Mouse (Mus musculus): ENCODE measurements around the gene Slc6a4. TPM values are rescaled to one million over a fixed set of nuclear protein-coding genes. Genes with fewer than 3 reads are reported as not detected.
"Not testable (repeated sequence)": the region's sequence is repeated elsewhere in the genome, so short reads cannot be mapped to it uniquely, and the experiment has no call there.

The Slc6a4 gene
- polyA plus RNA-seq, 1 experiment = 0.87 TPM

- DNase-seq (ENCODE audit: low spot score) = no peak
Measured at GRCm38 (mm10) chr11:77018046-77018445, 19.6 kb downstream of the Slc6a4 start.

GRCm38 (mm10) chr11:77019539-77019938 is 21.1 kb downstream of the Slc6a4 start:
- no peak for DNase-seq (ENCODE audit: low spot score)

- no peak for DNase-seq (ENCODE audit: low spot score)
Measured at GRCm38 (mm10) chr11:77021749-77022396, 23.5 kb downstream of the Slc6a4 start.

- DNase-seq (ENCODE audit: low spot score) = no peak
Measured at GRCm38 (mm10) chr11:77026559-77026958, 28.2 kb downstream of the Slc6a4 start.

GRCm38 (mm10) chr11:77028157-77028556 is 29.8 kb downstream of the Slc6a4 start:
- no peak for DNase-seq (ENCODE audit: low spot score)

GRCm38 (mm10) chr11:77031151-77031934 is 32.9 kb downstream of the Slc6a4 start:
- no peak for DNase-seq (ENCODE audit: low spot score)

- no peak for DNase-seq (ENCODE audit: low spot score)
Measured at GRCm38 (mm10) chr11:77041891-77042290, 43.5 kb downstream of the Slc6a4 start.

GRCm38 (mm10) chr11:77042816-77043215 is 44.4 kb downstream of the Slc6a4 start:
- DNase-seq (ENCODE audit: low spot score) = no peak

GRCm38 (mm10) chr11:77061951-77062350 is 63.5 kb downstream of the Slc6a4 start:
- DNase-seq (ENCODE audit: low spot score) = no peak

GRCm38 (mm10) chr11:77063406-77063805 is 65.0 kb downstream of the Slc6a4 start:
- no peak for DNase-seq (ENCODE audit: low spot score)

- DNase-seq (ENCODE audit: low spot score) = no peak
Measured at GRCm38 (mm10) chr11:77068825-77069224, 70.4 kb downstream of the Slc6a4 start.

GRCm38 (mm10) chr11:77070721-77071120 is 72.3 kb downstream of the Slc6a4 start:
- no peak for DNase-seq (ENCODE audit: low spot score)

GRCm38 (mm10) chr11:77077331-77077730 is 78.9 kb downstream of the Slc6a4 start:
- DNase-seq (ENCODE audit: low spot score) = not testable (repeated sequence)

- DNase-seq (ENCODE audit: low spot score) = peak; percentile 25
Measured at GRCm38 (mm10) chr11:77077792-77078191, 79.4 kb downstream of the Slc6a4 start.

- peak; percentile 84 for DNase-seq (ENCODE audit: low spot score)
Measured at GRCm38 (mm10) chr11:77078273-77079134, 80.1 kb downstream of the Slc6a4 start, which contains the start of gene Nsrp1. Gene Nsrp1 (minus strand): TSS chr11:77078435.

- DNase-seq (ENCODE audit: low spot score) = no peak
Measured at GRCm38 (mm10) chr11:77079361-77079760, 81.0 kb downstream of the Slc6a4 start.

Other genes with a start within 250 kb of the Slc6a4 start
- gene Gosr1, start 235.0 kb upstream of the Slc6a4 start, polyA plus RNA-seq (2012; rRNA removed) = 22.4 and 24.0 TPM in 2 replicates
- 36.3 and 41.4 TPM in 2 replicates for gene Cpd, start 151.6 kb upstream of the Slc6a4 start, polyA plus RNA-seq (2012; rRNA removed)
- 0.74 and 0.93 TPM in 2 replicates for gene Tmigd1, start 96.4 kb upstream of the Slc6a4 start, polyA plus RNA-seq (2012; rRNA removed)
- 25.8 and 34.6 TPM in 2 replicates for gene Blmh, start 73.8 kb upstream of the Slc6a4 start, polyA plus RNA-seq (2012; rRNA removed)
- 6.6 and 12.4 TPM in 2 replicates for gene Nsrp1, start 79.8 kb downstream of the Slc6a4 start, polyA plus RNA-seq (2012; rRNA removed)
- gene Efcab5, start 190.4 kb downstream of the Slc6a4 start, polyA plus RNA-seq (2012; rRNA removed) = 0.19 and 0.21 TPM in 2 replicates
- 11.7 and 12.2 TPM in 2 replicates for gene Ssh2, start 217.7 kb downstream of the Slc6a4 start, polyA plus RNA-seq (2012; rRNA removed)

All from urinary bladder, adult 2 months (tissue).